Mouse (Mus musculus): Measurements from ENCODE around the gene Vmn1r103. TPM values are rescaled to one million over a fixed set of nuclear protein-coding genes. Genes with fewer than 3 reads are reported as not detected.
"Not testable (repeated sequence)": the region's sequence is repeated elsewhere in the genome, so short reads cannot be mapped to it uniquely, and the experiment has no call there.

Vmn1r103 gene
- total RNA-seq (2021) = not detected
- long read RNA-seq, experiment 1 = 0 reads
- long read RNA-seq, experiment 2 = 0 reads

DNA sequence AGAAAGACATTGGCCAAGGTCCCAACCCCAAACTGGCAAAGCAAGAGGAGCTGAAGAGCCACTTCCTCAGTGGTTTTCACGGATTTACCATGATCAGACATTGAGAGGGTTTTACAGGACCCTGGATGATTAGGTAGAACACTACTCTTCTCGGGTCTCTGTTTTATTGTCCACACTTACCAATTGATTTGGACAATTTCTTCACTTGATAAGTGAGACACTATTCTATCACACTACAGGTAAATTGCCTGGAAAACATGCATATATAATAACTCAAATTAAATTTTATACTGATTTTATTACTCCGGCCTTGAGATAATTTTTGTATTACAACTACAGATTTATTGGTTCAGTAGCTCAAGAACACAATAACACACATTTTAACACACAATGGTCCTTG is at the start of gene Vmn1r103:
Gene Vmn1r103, minus strand, starts transcription at position 101 of the 400 bp plus-strand sequence.
- not testable (repeated sequence) for DNase-seq (ENCODE audit: low spot score in 2 of 2)

DNA sequence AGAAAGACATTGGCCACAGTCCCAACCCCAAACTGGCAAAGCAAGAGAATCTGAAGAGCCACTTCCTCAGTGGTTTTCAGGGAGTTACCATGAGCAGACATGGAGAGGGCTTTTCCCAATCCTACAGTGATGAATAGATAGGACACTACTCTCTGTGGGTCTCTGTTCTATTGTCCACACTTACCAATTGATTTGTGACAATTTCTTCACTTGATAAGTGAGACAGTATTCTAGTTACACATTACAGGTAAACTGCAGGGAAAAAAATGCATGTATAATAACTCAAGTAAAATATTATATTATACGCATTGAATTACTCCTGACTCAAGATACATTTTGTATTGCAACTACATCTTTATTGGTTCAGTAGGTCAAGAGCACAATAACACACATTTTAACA is 35.3 kb upstream of the Vmn1r103 start, which contains the start of gene Gm5726:
Gene Gm5726, minus strand, starts transcription at position 101 of the 400 bp plus-strand sequence.
- not testable (repeated sequence) for DNase-seq (ENCODE audit: low spot score in 2 of 2)

DNA sequence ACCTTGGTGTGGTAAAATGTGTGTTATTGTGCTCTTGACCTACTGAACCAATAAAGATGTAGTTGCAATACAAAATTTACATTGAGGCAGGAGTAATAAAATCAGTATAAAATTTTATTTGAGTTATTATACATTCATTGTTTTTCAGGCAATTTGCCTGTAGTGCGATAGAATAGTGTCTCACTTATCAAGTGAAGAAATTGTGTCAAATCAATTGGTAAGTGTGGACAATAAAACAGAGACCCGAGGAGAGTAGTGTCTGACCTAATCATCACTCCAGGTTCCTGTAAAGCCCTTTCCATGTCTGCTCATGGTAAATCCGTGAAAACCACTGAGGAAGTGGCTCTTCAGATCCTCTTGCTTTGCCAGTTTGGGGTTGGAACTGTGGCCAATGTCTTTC is 23.2 kb upstream of the Vmn1r103 start, which contains the start of gene Vmn1r104:
Gene Vmn1r104, plus strand, starts transcription at position 301 of the 400 bp plus-strand sequence.
- not testable (repeated sequence) for DNase-seq (ENCODE audit: low spot score in 2 of 2)

DNA sequence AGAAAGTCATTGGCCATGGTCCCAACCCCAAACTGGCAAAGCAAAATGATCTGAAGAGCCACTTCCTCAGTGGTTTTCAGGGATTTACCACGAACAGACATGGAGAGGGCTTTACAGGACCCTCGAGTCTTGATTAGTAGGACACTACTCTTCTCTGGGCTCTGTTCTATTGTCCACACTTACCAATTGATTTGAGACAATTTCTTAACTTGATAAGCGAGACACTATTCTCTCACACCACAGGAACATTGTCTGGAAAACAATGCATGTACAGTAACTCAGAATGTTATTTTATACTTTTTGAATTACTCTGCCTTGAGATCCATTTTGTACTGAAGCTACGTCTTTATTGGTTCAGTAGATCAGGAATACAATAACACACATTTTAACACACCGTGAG is 35.5 kb downstream of the Vmn1r103 start, which contains the start of gene Gm10670:
Gene Gm10670, minus strand, starts transcription at position 101 of the 400 bp plus-strand sequence.
- not testable (repeated sequence) for DNase-seq (ENCODE audit: low spot score in 2 of 2)

Other genes with a start within 250 kb of the Vmn1r103 start
- not detected for gene Gm5890, start 247.7 kb downstream of the Vmn1r103 start, total RNA-seq (2021)
- gene Gm4133, start 176.5 kb downstream of the Vmn1r103 start, total RNA-seq (2021) = not detected
- gene Gm5728, start 135.1 kb downstream of the Vmn1r103 start, total RNA-seq (2021) = not detected
- gene Vmn1r100, start 92.6 kb downstream of the Vmn1r103 start, total RNA-seq (2021) = not detected
- gene Vmn1r101, start 67.9 kb downstream of the Vmn1r103 start, total RNA-seq (2021) = not detected
- not detected for gene Gm10670, start 35.6 kb downstream of the Vmn1r103 start, total RNA-seq (2021)
- gene Vmn1r104, start 23.3 kb upstream of the Vmn1r103 start, total RNA-seq (2021) = not detected
- gene Gm5726, start 35.2 kb upstream of the Vmn1r103 start, total RNA-seq (2021) = not detected
- not detected for gene Gm4141, start 65.7 kb upstream of the Vmn1r103 start, total RNA-seq (2021)
- not detected for gene Gm4513, start 88.5 kb upstream of the Vmn1r103 start, total RNA-seq (2021)
- gene Vmn1r107, start 158.4 kb upstream of the Vmn1r103 start, total RNA-seq (2021) = not detected
- gene Vmn1r111, start 192.7 kb upstream of the Vmn1r103 start, total RNA-seq (2021) = not detected
- gene Gm10668, start 220.1 kb upstream of the Vmn1r103 start, total RNA-seq (2021) = not detected

Data from adrenal gland, postnatal 4 days (tissue).